Mouse (Mus musculus): Measurements from ENCODE around the gene Olfr1337. TPM values are rescaled to one million over a fixed set of nuclear protein-coding genes. Genes with fewer than 3 reads are reported as not detected.
"Not testable (repeated sequence)": the region's sequence is repeated elsewhere in the genome, so short reads cannot be mapped to it uniquely, and the experiment has no call there.

Gene Olfr1337
- not detected in 2 replicates for polyA plus RNA-seq (2015; fragmentation: Nextera tagmentation; extraction: Ambion mirVana)

- DNase-seq (ENCODE audit: low spot score) = no peak
Observed at GRCm38 (mm10) chr4:118782486-118782885, at the start of gene Olfr1337. Gene Olfr1337, minus strand, starts transcription at chr4:118782586.

DNA sequence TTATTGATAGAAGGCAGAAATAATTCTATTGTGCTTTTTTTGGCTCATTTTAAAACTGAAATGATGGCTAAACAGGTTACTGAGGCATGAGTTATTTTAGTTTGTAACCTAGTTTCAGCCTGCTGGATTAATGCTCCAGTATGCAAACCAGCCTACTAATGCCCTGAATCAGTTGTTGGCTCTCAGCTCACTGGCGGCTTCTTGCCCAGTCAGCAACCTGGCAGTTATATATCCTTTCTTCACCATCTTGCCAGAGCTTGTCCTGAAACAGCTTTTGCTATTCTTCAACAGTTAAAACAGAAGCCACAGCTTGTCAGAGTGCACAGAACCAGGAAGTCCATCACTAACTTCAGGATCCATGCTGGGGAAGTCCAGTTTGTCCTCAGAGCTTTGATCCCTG, 36.5 kb upstream of the Olfr1337 start:
- no peak for DNase-seq (ENCODE audit: low spot score)

- no peak for DNase-seq (ENCODE audit: low spot score)
Observed at GRCm38 (mm10) chr4:118809844-118810243, 27.5 kb upstream of the Olfr1337 start, which contains the start of gene Olfr1335. Gene Olfr1335, minus strand, starts transcription at chr4:118809944.

DNA sequence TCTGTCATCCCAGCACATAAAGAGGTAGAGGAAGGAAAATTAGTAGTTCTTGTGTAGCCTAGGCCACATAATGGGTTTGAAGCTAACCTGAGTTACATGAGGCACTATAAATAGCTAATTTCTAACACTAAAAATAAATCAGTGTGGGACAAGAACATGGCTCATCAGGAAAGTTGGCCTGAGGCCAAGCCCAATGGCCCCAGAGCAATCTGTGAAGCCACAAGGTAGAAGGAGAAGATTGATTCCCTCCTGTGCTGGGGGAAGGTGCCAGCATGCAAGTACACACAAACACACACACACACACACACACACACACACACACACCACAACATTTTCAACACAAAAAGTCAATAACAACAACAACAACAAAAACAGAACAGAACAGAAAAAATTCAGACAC, 10.4 kb upstream of the Olfr1337 start:
- DNase-seq (ENCODE audit: low spot score) = not testable (repeated sequence)

DNA sequence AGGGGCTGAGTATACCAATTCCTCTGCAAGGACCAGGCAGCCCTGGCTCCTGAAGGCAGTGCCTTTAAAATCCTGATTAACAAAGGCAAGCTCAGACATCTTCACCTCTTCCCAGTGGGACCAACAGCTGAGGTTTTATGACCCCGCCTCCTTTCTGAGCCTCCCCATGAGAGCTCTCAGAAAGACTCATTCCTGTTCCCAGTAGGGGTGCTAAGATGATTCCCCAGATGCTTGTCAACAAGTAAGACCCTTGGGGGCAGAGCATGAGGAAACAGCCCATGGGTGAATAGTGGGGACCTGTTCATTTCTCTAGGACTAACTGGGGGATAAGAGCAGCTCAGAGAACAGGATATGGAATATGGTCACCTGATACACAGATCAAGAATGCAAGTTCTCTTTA, 23.7 kb downstream of the Olfr1337 start, which contains the start of gene Olfr1338:
Gene Olfr1338 (minus strand): TSS at position 101 of the 400 bp plus-strand sequence.
- no peak for DNase-seq (ENCODE audit: low spot score)

DNA sequence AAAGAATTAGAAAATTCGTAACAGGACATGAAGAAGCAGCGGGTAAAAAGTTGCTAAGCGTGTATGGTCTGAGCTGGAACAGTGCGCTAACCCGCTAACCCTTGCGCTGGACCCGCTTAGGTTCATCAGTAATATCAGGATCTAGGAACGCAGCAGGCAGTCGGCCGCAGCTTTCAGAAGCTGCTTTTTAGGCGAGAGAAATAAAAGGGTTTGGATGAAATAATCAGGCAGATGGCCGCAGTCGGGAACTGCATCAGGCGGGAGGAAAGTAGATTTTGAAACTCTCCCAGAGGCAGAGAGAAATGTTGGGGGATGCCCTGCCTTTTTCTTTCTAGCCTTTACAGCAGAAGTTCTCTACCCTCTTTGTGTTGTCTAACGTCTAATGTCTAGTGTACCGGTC, 40.5 kb downstream of the Olfr1337 start:
- no peak for DNase-seq (ENCODE audit: low spot score)

- DNase-seq (ENCODE audit: low spot score) = no peak
Observed at GRCm38 (mm10) chr4:118740988-118741698, 41.2 kb downstream of the Olfr1337 start.

DNA sequence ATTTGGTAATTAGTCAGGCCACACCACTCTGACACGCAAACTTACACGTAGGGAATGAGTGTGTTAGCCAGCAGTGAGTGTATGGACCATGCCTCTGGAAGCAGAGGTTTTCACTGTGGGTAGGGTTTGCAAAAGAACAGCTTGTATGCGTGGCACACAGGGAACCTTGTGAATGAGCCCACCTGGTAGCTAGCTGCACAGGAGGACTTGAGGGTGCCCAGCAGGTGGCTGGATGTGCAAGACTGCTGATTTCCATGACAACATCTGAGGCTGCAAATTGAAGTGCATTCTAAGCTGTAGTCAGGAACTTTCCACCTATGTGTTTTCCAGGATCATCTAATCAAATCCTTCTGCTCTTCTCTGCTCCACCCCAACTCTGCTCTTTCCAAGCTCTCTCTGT, 42.8 kb downstream of the Olfr1337 start:
- no peak for DNase-seq (ENCODE audit: low spot score)

DNA sequence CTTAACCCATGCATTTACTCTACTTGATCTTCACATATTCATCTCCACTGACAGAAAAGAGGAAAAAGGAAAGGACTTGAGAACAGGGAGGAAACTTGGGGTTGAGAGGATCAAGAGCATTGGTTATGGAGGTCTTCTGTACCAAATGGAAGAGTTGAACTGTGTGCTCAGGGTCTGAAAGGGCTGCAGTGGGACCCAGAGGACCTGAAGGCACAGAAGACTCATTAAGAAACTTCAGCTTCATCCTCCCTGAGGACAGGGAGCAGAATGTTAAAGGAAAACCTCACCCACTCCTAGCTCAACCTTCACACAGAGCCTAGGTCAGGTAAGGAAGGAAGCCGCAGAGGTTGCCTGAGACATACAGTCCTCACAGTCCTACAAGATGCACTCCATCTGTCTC, 50.5 kb downstream of the Olfr1337 start, which contains the start of gene Olfr1339:
Gene Olfr1339 (plus strand): TSS at position 301 of the 400 bp plus-strand sequence.
- DNase-seq (ENCODE audit: low spot score) = no peak

Other genes with a start within 250 kb of the Olfr1337 start
- 0.60 and 1.1 TPM in 2 replicates for gene Tmem125, start 238.5 kb downstream of the Olfr1337 start, polyA plus RNA-seq (2015; fragmentation: Nextera tagmentation; extraction: Ambion mirVana)
- gene Cfap57, start 161.8 kb downstream of the Olfr1337 start, polyA plus RNA-seq (2015; fragmentation: Nextera tagmentation; extraction: Ambion mirVana) = 0.14 and 0.15 TPM in 2 replicates
- gene Ebna1bp2, start 161.8 kb downstream of the Olfr1337 start, polyA plus RNA-seq (2015; fragmentation: Nextera tagmentation; extraction: Ambion mirVana) = 209 and 229 TPM in 2 replicates
- gene Olfr62, start 123.6 kb downstream of the Olfr1337 start, polyA plus RNA-seq (2015; fragmentation: Nextera tagmentation; extraction: Ambion mirVana) = not detected in 2 replicates
- gene Olfr1342, start 89.8 kb downstream of the Olfr1337 start, polyA plus RNA-seq (2015; fragmentation: Nextera tagmentation; extraction: Ambion mirVana) = not detected in 2 replicates
- not detected in 2 replicates for gene Olfr1341, start 79.1 kb downstream of the Olfr1337 start, polyA plus RNA-seq (2015; fragmentation: Nextera tagmentation; extraction: Ambion mirVana)
- gene Olfr1340, start 62.4 kb downstream of the Olfr1337 start, polyA plus RNA-seq (2015; fragmentation: Nextera tagmentation; extraction: Ambion mirVana) = not detected in 2 replicates
- not detected in 2 replicates for gene Olfr1339, start 50.4 kb downstream of the Olfr1337 start, polyA plus RNA-seq (2015; fragmentation: Nextera tagmentation; extraction: Ambion mirVana)
- not detected in 2 replicates for gene Olfr1338, start 23.8 kb downstream of the Olfr1337 start, polyA plus RNA-seq (2015; fragmentation: Nextera tagmentation; extraction: Ambion mirVana)
- not detected in 2 replicates for gene Olfr1335, start 27.4 kb upstream of the Olfr1337 start, polyA plus RNA-seq (2015; fragmentation: Nextera tagmentation; extraction: Ambion mirVana)
- gene Olfr1333, start 53.7 kb upstream of the Olfr1337 start, polyA plus RNA-seq (2015; fragmentation: Nextera tagmentation; extraction: Ambion mirVana) = not detected in 2 replicates
- gene Olfr1331, start 82.1 kb upstream of the Olfr1337 start, polyA plus RNA-seq (2015; fragmentation: Nextera tagmentation; extraction: Ambion mirVana) = not detected in 2 replicates
- gene Olfr1330, start 106.0 kb upstream of the Olfr1337 start, polyA plus RNA-seq (2015; fragmentation: Nextera tagmentation; extraction: Ambion mirVana) = 0.05 TPM in 1 of 2 replicates, not detected in the other
- not detected in 2 replicates for gene Olfr1329, start 134.9 kb upstream of the Olfr1337 start, polyA plus RNA-seq (2015; fragmentation: Nextera tagmentation; extraction: Ambion mirVana)
- gene Olfr1328, start 156.0 kb upstream of the Olfr1337 start, polyA plus RNA-seq (2015; fragmentation: Nextera tagmentation; extraction: Ambion mirVana) = not detected in 2 replicates
- gene Lao1, start 179.0 kb upstream of the Olfr1337 start, polyA plus RNA-seq (2015; fragmentation: Nextera tagmentation; extraction: Ambion mirVana) = 0.05 and 0.10 TPM in 2 replicates

Data from thymus, postnatal 0 days (tissue).